Mouse (Mus musculus) CH12.LX (cell line): ENCODE data around the gene Slc18a3. TPM values are rescaled to one million over a fixed set of nuclear protein-coding genes. Genes with fewer than 3 reads are reported as not detected.

Source experiments
- DNase-seq: peaks from one replicate; pipeline ENCODE4 v3.0.0-alpha.2; 2013; ENCODE audit errors: extremely low read depth
- H3K27ac ChIP-seq: 2 replicates; pipeline ENCODE4 v1.5.1; 2012; ENCODE audit warnings: low read depth, mild to moderate bottlenecking, control low read depth, moderate library complexity; ENCODE audit not compliant: insufficient read depth
- H3K27me3 ChIP-seq: replicated peaks from 2 replicates; pipeline ENCODE3; 2012; ENCODE audit warnings: inconsistent platforms
- H3K36me3 ChIP-seq, 2 experiments: replicated peaks in 1 of 2; 2 replicates each; pipeline versions ENCODE3 to v1.6.1; 2012; ENCODE audit warnings: inconsistent platforms in 1 of 2, low read length in 1 of 2, mild to moderate bottlenecking in 1 of 2, mixed read lengths in 1 of 2, moderate library complexity in 1 of 2; ENCODE audit not compliant: control insufficient read depth in 1 of 2, insufficient read depth in 1 of 2
- H3K4me1 ChIP-seq, 2 experiments: 2 replicates each; pipeline ENCODE4 v1.6.1; 2012; ENCODE audit warnings: inconsistent platforms in 1 of 2, moderate library complexity in 1 of 2; ENCODE audit not compliant: insufficient read depth in 2 of 2, control insufficient read depth in 1 of 2
- H3K4me2 ChIP-seq: 2 replicates; pipeline ENCODE4 v1.6.1; 2012; ENCODE audit warnings: low read depth, mild to moderate bottlenecking, control low read depth; ENCODE audit not compliant: poor library complexity, insufficient read depth, severe bottlenecking
- H3K4me3 ChIP-seq, 3 experiments: fragments of 150-350 bp in 1 of 3; sonication (generic) in 1 of 3; replicated peaks in 1 of 3; 2 replicates each; pipeline versions ENCODE3 to v1.5.1; 2011 to 2012; ENCODE audit warnings: low read depth in 2 of 3, low read length in 2 of 3, mild to moderate bottlenecking in 2 of 3, moderate library complexity in 2 of 3, control low read depth in 1 of 3, improper control_type of control experiment in 1 of 3, inconsistent platforms in 1 of 3, mixed read lengths in 1 of 3; ENCODE audit not compliant: poor library complexity in 1 of 3
- H3K79me2 ChIP-seq: replicated peaks from 2 replicates; pipeline ENCODE4 v1.6.1; 2012; ENCODE audit warnings: mild to moderate bottlenecking, moderate library complexity; ENCODE audit not compliant: control insufficient read depth, poor library complexity, insufficient read depth, severe bottlenecking; ENCODE audit errors: extremely low read depth
- H3K9ac ChIP-seq: 2 replicates; pipeline ENCODE4 v1.6.1; 2012; ENCODE audit warnings: low read depth, mild to moderate bottlenecking, control low read depth, moderate library complexity; ENCODE audit not compliant: insufficient read depth
- H3K9me3 ChIP-seq: replicated peaks from 2 replicates; pipeline ENCODE3; 2012; ENCODE audit warnings: low read length, inconsistent platforms, mixed read lengths
- BHLHE40 ChIP-seq: IDR thresholded peaks from 2 replicates; pipeline ENCODE4 v1.6.1; 2011; ENCODE audit warnings: mild to moderate bottlenecking, low read depth, low read length, improper control_type of control experiment
- CHD1 ChIP-seq: IDR thresholded peaks from 2 replicates; pipeline ENCODE4 v1.6.1; 2012; ENCODE audit warnings: low read depth, low read length, improper control_type of control experiment, inconsistent platforms
- CHD2 ChIP-seq: IDR thresholded peaks from 2 replicates; pipeline ENCODE4 v1.6.1; 2011; ENCODE audit warnings: low read length, improper control_type of control experiment
- CTCF ChIP-seq, 2 experiments: IDR thresholded peaks in 1 of 2; conservative IDR thresholded peaks in 1 of 2; 2 replicates each; pipeline ENCODE4 v1.5.1; 2011 to 2012; ENCODE audit warnings: low read depth in 2 of 2, low read length in 2 of 2, improper control_type of control experiment in 1 of 2, inconsistent platforms in 1 of 2, mild to moderate bottlenecking in 1 of 2, moderate library complexity in 1 of 2
- E2F4 ChIP-seq: IDR thresholded peaks from 2 replicates; pipeline ENCODE4 v1.6.1; 2011; ENCODE audit warnings: low read depth, low read length, improper control_type of control experiment; ENCODE audit not compliant: insufficient replicate concordance
- ELF1 ChIP-seq: IDR thresholded peaks from 2 replicates; pipeline ENCODE4 v1.6.1; 2014; ENCODE audit warnings: low read depth, mild to moderate bottlenecking, inconsistent platforms, low read length, improper control_type of control experiment
- EP300 ChIP-seq: IDR thresholded peaks from 2 replicates; pipeline ENCODE4 v1.6.1; 2011; ENCODE audit warnings: low read length, improper control_type of control experiment
- GABPA ChIP-seq: IDR thresholded peaks from 2 replicates; pipeline ENCODE4 v1.6.1; 2012; ENCODE audit warnings: low read depth, low read length, improper control_type of control experiment, inconsistent platforms; ENCODE audit not compliant: insufficient replicate concordance
- HCFC1 ChIP-seq: IDR thresholded peaks from 2 replicates; pipeline ENCODE4 v1.6.1; 2012; ENCODE audit warnings: low read depth, mild to moderate bottlenecking, inconsistent platforms, low read length, improper control_type of control experiment
- JUN ChIP-seq: IDR thresholded peaks from 2 replicates; pipeline ENCODE4 v1.6.1; 2011; ENCODE audit warnings: low read depth, mild to moderate bottlenecking, low read length, improper control_type of control experiment, moderate library complexity; ENCODE audit not compliant: insufficient read depth
- JUND ChIP-seq: conservative IDR thresholded peaks from 2 replicates; pipeline ENCODE4 v1.6.1; 2011; ENCODE audit warnings: low read depth, low read length, improper control_type of control experiment
- MAFK ChIP-seq: IDR thresholded peaks from 2 replicates; pipeline ENCODE4 v1.6.1; 2011; ENCODE audit warnings: low read length, improper control_type of control experiment; ENCODE audit not compliant: insufficient replicate concordance
- MAX ChIP-seq: IDR thresholded peaks from 2 replicates; pipeline ENCODE4 v1.6.1; 2011; ENCODE audit warnings: low read length, improper control_type of control experiment
- MAZ ChIP-seq: IDR thresholded peaks from 2 replicates; pipeline ENCODE4 v1.6.1; 2012; ENCODE audit warnings: low read depth, mild to moderate bottlenecking, inconsistent platforms, low read length, improper control_type of control experiment, moderate library complexity
- MEF2A ChIP-seq: IDR thresholded peaks from 2 replicates; pipeline ENCODE4 v1.6.1; 2014; ENCODE audit warnings: low read depth, mild to moderate bottlenecking, inconsistent platforms, low read length, improper control_type of control experiment, borderline replicate concordance
- MXI1 ChIP-seq: IDR thresholded peaks from 2 replicates; pipeline ENCODE4 v1.6.1; 2011; ENCODE audit warnings: mild to moderate bottlenecking, low read depth, low read length, improper control_type of control experiment
- MYC ChIP-seq: IDR thresholded peaks from 2 replicates; pipeline ENCODE4 v1.6.1; 2011; ENCODE audit warnings: low read depth, mild to moderate bottlenecking, improper control_type of control experiment, low read length
- NELFE ChIP-seq: IDR thresholded peaks from 2 replicates; pipeline ENCODE4 v1.6.1; 2011; ENCODE audit warnings: low read depth, low read length, improper control_type of control experiment
- NRF1 ChIP-seq: IDR thresholded peaks from 2 replicates; pipeline ENCODE4 v1.6.1; 2014; ENCODE audit warnings: low read depth, mild to moderate bottlenecking, inconsistent platforms, low read length, improper control_type of control experiment, moderate library complexity
- PAX5 ChIP-seq: IDR thresholded peaks from 2 replicates; pipeline ENCODE4 v1.6.1; 2012; ENCODE audit warnings: low read length, inconsistent platforms, mixed read lengths
- POLR2A ChIP-seq: IDR thresholded peaks from 2 replicates; pipeline ENCODE4 v1.6.1; 2011; ENCODE audit warnings: low read depth, mild to moderate bottlenecking, improper control_type of control experiment, low read length
- POLR2AphosphoS2 ChIP-seq: IDR thresholded peaks from 2 replicates; pipeline ENCODE4 v1.6.1; 2011; ENCODE audit warnings: low read depth, low read length, improper control_type of control experiment
- RCOR1 ChIP-seq: conservative IDR thresholded peaks from 2 replicates; pipeline ENCODE4 v1.6.1; 2012; ENCODE audit warnings: low read depth, mild to moderate bottlenecking, inconsistent platforms, low read length, improper control_type of control experiment
- SIN3A ChIP-seq: IDR thresholded peaks from 2 replicates; pipeline ENCODE4 v1.6.1; 2012; ENCODE audit warnings: low read length, improper control_type of control experiment, inconsistent platforms
- SMC3 ChIP-seq: IDR thresholded peaks from 2 replicates; pipeline ENCODE4 v1.6.1; 2011; ENCODE audit warnings: low read depth, low read length, improper control_type of control experiment
- TBP ChIP-seq: conservative IDR thresholded peaks from 2 replicates; pipeline ENCODE4 v1.6.1; 2011; ENCODE audit warnings: low read depth, low read length, improper control_type of control experiment
- TCF12 ChIP-seq: IDR thresholded peaks from 2 replicates; pipeline ENCODE4 v1.6.1; 2014; ENCODE audit warnings: low read depth, mild to moderate bottlenecking, inconsistent platforms, low read length, improper control_type of control experiment
- ZMIZ1 ChIP-seq: IDR thresholded peaks from 2 replicates; pipeline ENCODE4 v1.6.1; 2012; ENCODE audit warnings: low read depth, mild to moderate bottlenecking, inconsistent platforms, low read length, improper control_type of control experiment
- ZNF384 ChIP-seq: IDR thresholded peaks from 2 replicates; pipeline ENCODE4 v1.6.1; 2012; ENCODE audit warnings: low read depth, low read length, improper control_type of control experiment, inconsistent platforms
- dilution Hi-C: fragments of 300-500 bp; cut with MboI; formaldehyde crosslinking; loops from 2 replicates; pipeline ENCODE4 v1.14.3; 2020; ENCODE audit warnings: low sequenced_read_pairs; ENCODE audit not compliant: extremely low pct_unique_long_range_greater_than_20kb, extremely low pct_ligation_motif_present
- in situ Hi-C: fragments of 300-500 bp; cut with MboI; formaldehyde crosslinking; loops from 3 replicates; pipeline ENCODE4 v1.14.3; 2019; ENCODE audit warnings: low sequenced_read_pairs, low pct_ligation_motif_present, low pct_unique_long_range_greater_than_20kb, mixed read lengths
- polyA plus RNA-seq: library from polyadenylated mRNA; unstranded; fragments of >175 nt; gene quantifications from 2 replicates; pipeline ENCODE4 v1.2.1, GENCODE M21; 2012; ENCODE audit warnings: low read depth; ENCODE audit not compliant: insufficient read length
- total RNA-seq, 2 experiments: library from RNA; depleted of rRNA; stranded (reverse); fragments of 300-350 nt in 1 of 2; fragments of >200 nt in 1 of 2; gene quantifications; 2 replicates each; pipeline ENCODE4 v1.2.3; 2012 to 2014

Gene Slc18a3
- total RNA-seq (2012; rRNA removed): not detected in 2 replicates
- not detected in 2 replicates for total RNA-seq (2014; rRNA removed)
- polyA plus RNA-seq: not detected in 2 replicates

DNA sequence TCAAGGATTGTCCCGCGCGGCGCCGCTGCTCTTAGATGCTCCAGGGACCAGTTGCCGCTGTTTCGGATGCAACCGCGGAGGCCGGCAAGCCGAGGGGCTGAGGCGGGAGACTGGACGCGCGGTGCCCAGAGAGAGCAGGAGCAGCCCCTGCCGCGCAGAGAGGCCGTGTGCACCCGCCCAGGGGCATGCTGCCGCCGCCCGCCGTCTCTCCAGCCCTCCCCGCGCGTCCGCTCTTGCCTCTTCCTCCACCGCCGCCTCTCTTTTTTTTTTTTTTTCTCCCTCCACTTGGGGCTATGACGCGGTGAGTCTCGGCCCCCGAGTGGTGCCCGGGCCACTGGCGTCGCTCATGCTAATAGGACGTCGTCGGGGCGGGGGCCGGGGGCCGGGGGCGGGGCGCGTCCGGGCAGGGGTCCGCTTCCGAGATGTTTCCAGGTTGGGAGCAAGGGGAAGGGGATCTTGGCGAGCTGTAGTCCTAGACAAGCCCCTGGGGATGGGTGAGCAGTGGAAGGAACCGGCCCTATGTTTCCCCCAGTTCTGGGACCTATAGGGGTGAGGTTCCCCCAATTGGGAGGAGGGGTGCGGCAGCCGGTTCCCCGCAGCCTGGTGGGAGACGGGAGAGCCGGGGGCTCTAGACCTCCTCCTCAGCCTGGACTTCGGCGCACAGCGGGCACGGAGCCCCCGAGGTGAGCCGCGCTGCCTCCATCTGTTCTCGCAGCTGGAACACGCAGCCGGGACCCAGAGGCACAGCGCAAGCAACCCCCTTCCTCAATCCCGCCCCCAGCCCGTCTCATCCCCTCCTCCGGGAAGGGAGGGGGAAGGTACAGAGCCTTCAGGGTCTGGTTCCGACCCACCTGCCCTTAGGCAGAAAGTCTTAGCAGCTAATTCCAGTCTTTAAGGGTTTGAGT is at the start of gene Slc18a3:
Slc18a3 (minus strand) TSS at position 250 of the 905 bp plus-strand sequence.
- no peaks in the 10 kb centered on the region for H3K27me3 ChIP-seq
- H3K36me3 ChIP-seq: no peaks in the 10 kb centered on the region
- H3K79me2 ChIP-seq: no peaks in the 10 kb centered on the region
- peaks cover 23% of the 10 kb centered on the region for H3K9me3 ChIP-seq
- H3K27ac ChIP-seq: no peak within 1 kb of the TSS
- DNase-seq: no peak
- TF ChIP-seq POLR2A (no peak), GABPA (no peak)
- H3K4me2 ChIP-seq: no peak within 1 kb of the TSS
- in situ Hi-C loops (no loop called here), dilution Hi-C loops (no loop called here)
- no peaks in the 10 kb centered on the region for H3K4me1 ChIP-seq
- no peak within 1 kb of the TSS for H3K9ac ChIP-seq
- no peak within 1 kb of the TSS for H3K4me3 ChIP-seq

DNA sequence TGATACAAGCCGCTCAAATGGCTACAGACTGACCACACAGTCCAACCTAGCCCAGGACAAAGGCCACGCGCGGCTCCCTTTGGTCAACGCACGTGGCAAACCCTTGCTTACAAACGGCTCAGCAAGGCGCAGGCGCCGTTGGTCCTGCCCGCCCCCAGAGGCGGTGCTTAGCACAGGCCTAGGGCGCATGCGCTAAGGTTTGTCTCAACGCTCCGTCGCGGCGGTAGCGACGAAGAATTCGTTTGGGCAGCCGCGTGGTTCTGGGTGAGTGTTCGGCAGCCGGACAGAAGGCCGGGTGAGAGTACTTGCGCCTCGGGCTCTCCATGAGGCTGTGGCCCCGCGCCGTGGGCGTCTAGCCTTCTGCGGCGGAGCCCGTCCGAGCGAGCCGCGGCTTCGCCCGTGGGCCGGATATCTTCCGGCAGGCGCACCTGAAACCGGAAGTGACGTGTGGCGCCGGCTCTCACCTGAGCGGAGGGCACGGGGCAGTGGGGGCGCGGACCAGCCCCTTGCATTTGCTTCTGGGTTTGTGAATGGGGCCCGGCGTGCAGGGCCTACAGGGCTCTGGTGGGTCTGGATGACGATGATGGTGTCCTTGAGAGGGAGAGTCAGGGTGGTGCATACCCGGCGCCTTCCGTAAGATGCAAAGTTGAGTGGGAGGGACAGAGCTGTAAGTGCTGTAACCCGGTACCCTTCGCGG is 48.8 kb upstream of the Slc18a3 start, which contains the start of gene Ercc6:
Ercc6 (plus strand) TSS at position 186 of the 697 bp plus-strand sequence.
- H3K27me3 ChIP-seq: no peaks in the 10 kb centered on the region
- H3K36me3 ChIP-seq: peaks cover 7 to 20% of the 10 kb centered on the region in 2 experiments
- H3K9me3 ChIP-seq: no peaks in the 10 kb centered on the region
- H3K4me3 ChIP-seq: peak within 1 kb of the TSS; percentile 67 to 73 (median 70)
- H3K9ac ChIP-seq: peak within 1 kb of the TSS; percentile 30; the same call in 1 of the 2 replicates
- no peaks in the 10 kb centered on the region; the same call in 1 of the 2 replicates for H3K79me2 ChIP-seq
- peaks cover 11 to 58% of the 10 kb centered on the region in 2 experiments for H3K4me1 ChIP-seq
- peak; percentile 92 for DNase-seq
- dilution Hi-C loops: no loop called here
- H3K27ac ChIP-seq: peak within 1 kb of the TSS; percentile 37; the same call in 1 of the 2 replicates
- peak within 1 kb of the TSS; percentile 79 for H3K4me2 ChIP-seq
- in situ Hi-C loops: no loop called here
- TF ChIP-seq NRF1 (peak; percentile 94), TCF12 (peak; percentile 69; the same call in 1 of the 2 replicates), CTCF (conservative IDR thresholded peaks at IDR 0.05 in 1 of 2, IDR thresholded peaks at IDR 0.05 in 1 of 2; ENCODE audit: low read depth in 2 of 2, low read length in 2 of 2) (no peak), CHD2 (no peak), ZNF384 (no peak), CHD1 (no peak), PAX5 (no peak), MAZ (no peak), TBP (0 out of 2 replicates have a peak, but pooled peaks have one; percentile 35), JUND (no peak), EP300 (no peak), NELFE (peak; percentile 89), MAX (peak; percentile 99), BHLHE40 (peak; percentile 51), MYC (peak; percentile 99), POLR2A (peak; percentile 94), RCOR1 (no peak), JUN (no peak; the same call in 1 of the 2 replicates), E2F4 (no peak), MEF2A (0 out of 2 replicates have a peak, but pooled peaks have one; percentile 12), POLR2AphosphoS2 (peak; percentile 68; the same call in 1 of the 2 replicates), SMC3 (no peak), MXI1 (peak; percentile 96), ELF1 (peak; percentile 87), ZMIZ1 (peak; percentile 87), SIN3A (no peak; the same call in 1 of the 2 replicates), MAFK (no peak), HCFC1 (peak; percentile 63)
